Mouse (Mus musculus): ENCODE data around the gene Spag6. TPM values are rescaled to one million over a fixed set of nuclear protein-coding genes. Genes with fewer than 3 reads are reported as not detected.

The Spag6 gene
- polyA plus RNA-seq, 1 experiment: 0.60 TPM

DNA sequence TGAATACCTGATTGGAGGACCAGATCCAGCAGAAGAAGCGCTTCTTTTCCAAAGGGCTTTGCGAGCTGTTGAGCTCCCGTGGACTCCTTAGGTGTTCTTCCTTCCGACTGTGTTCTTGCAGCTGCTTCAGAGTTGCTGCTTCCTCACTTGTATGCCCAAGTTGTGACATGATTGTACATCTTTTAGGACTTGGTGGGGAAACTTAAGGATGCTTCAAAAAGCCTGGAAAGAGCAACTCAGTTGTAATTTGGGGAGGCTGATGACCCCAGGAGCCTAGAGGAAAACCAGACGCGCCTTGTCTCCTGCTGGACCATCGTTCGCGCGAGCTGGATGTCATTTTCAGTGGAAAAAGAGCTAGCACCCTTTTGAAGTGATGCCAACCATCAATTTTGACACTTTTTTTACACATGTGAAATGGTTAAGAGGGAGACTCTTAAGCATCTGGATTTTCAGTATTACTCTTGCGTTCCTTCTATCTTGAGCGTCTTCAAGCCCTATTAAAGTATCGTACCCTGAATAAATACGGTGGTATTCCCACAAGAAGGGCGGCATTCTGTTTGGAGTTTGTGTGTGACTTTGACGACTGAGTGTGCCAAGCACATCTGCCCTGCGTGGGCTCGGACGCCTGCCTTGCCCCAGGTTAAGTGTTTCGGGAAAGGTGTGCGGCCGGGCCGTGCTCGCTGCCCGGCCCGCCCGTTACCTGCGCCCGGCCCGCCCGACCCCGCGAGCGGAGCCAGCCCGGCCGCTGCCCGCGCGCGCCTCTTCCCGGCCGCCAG is 18.0 kb upstream of the Spag6 start:
- peaks cover 4% of the 10 kb centered on the region; the same call in 1 of the 2 replicates for H3K4me1 ChIP-seq (ENCODE audit: control insufficient read depth, insufficient read depth, low read length)
- peak overlapping the region; percentile 42 for H3K4me3 ChIP-seq (ENCODE audit: insufficient read depth, low read length)
- TF ChIP-seq CTCF (IDR thresholded peaks at IDR 0.05; ENCODE audit: borderline replicate concordance, insufficient read depth, low read length) (no peak), POLR2A (IDR thresholded peaks at IDR 0.05; ENCODE audit: low read depth, low read length) (no peak)
- H3K27ac ChIP-seq (ENCODE audit: insufficient read depth, low read length): peak overlapping the region; percentile 35

DNA sequence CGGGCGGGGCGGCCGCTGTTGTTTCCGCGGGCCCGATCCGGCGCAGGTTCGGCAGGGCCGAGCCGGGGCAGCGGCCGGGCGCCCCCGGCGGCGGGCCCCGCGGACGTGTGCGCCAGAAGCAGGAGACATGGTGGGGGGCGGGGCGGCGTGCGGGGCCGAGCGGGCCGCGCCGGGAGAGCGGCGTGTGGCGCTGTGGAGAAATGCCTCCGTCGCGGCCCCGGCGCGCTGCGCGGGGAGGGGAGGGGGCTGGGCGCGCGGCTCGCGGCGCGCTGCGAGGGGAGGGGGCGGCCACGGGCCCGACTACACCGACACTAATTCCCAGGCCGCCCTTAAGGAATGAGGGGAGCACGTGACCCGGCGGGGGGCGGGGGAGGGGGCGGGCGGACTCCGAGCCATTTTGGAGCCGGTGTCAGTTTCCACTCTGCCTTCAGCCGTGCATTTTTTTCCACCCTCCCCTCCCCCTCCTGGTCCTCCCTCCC is 17.3 kb upstream of the Spag6 start:
- Histone ChIP-seq H3K27ac (ENCODE audit: insufficient read depth, low read length) (peak overlapping the region; percentile 35), H3K4me3 (ENCODE audit: insufficient read depth, low read length) (no peak overlapping the region), H3K4me1 (ENCODE audit: control insufficient read depth, insufficient read depth, low read length) (peaks cover 4% of the 10 kb centered on the region; the same call in 1 of the 2 replicates)
- TF ChIP-seq CTCF (IDR thresholded peaks at IDR 0.05; ENCODE audit: borderline replicate concordance, insufficient read depth, low read length) (no peak), POLR2A (IDR thresholded peaks at IDR 0.05; ENCODE audit: low read depth, low read length) (no peak)

DNA sequence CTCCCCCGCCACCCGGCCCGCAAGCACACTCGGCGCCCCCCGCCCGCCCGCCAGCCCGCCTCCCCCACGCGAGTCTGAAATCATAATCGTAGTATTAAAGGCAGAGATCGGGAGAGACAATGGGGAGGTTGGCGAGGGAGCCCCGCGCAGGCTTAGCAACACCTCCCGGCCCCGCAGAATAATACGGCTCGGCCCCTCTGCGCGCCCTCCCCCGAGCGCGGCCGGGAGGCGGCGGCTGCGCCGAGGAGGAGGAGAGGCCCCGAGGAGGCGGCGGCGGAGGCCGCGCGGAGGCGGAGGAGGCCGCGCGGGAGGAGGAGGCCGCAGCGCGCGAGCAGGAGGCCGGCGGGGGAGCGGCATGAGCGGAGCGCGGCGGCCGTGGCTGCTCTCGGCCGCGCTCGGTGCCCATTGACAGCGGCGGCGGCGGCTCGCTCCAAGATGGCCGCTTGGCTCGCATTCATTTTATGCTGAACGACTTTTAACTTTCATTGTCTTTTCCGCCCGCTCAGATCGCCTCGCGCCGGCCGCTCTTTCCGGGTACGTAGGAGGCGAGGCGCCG is 16.8 kb upstream of the Spag6 start, which contains the start of gene Bmi1:
TSS of gene Bmi1 (plus strand) at position 83 of the 556 bp plus-strand sequence.
- Histone ChIP-seq H3K27ac (ENCODE audit: insufficient read depth, low read length) (peak within 1 kb of the TSS; percentile 85), H3K4me3 (ENCODE audit: insufficient read depth, low read length) (peak within 1 kb of the TSS; percentile 75), H3K4me1 (ENCODE audit: control insufficient read depth, insufficient read depth, low read length) (peaks cover 4% of the 10 kb centered on the region; the same call in 1 of the 2 replicates)
- TF ChIP-seq CTCF (IDR thresholded peaks at IDR 0.05; ENCODE audit: borderline replicate concordance, insufficient read depth, low read length) (no peak), POLR2A (IDR thresholded peaks at IDR 0.05; ENCODE audit: low read depth, low read length) (peak; percentile 49)

DNA sequence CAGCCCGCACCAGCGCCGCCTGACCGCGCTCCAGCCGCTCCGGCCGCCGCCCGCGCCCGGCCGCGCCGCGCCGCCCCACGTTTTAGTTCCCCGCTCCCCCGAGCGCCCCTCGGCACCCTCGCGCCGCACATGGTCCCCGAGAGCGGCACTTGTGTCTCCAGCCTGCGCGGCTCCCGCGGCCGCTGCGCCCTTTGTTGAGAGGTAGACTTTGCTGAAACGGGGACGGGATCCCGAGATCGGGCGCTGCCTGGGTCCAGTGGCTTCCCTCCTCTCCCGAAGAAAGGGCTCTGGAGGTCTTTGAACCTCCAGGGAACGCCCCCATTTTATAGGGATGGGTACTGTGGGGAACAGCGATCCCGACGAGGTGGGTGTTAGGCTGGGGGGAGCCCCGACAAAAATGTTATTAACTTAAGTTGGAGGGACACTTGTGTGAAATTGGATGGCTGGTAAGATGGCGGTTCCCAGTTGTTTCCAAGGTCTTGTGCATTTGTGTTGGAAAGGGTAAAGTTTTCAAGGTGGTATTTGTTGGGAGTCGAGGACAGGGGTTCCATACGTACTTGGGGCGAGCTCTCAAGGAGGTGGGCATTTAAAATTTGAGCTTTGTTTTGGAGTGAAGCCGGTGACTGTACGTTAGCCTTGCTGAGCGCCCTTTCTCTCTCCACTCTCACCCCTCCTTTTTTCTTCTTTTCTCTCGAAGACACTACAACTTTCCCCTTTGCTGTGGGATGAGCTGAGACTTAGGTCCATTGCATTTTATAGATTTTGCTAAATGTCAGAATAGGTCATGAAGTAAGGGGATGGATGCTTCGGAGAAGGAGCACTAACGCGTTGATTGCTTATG is 16.0 kb upstream of the Spag6 start:
- TF ChIP-seq CTCF (IDR thresholded peaks at IDR 0.05; ENCODE audit: borderline replicate concordance, insufficient read depth, low read length): no peak
- no peak for TF ChIP-seq POLR2A (IDR thresholded peaks at IDR 0.05; ENCODE audit: low read depth, low read length)
- peaks cover 4% of the 10 kb centered on the region; the same call in 1 of the 2 replicates for H3K4me1 ChIP-seq (ENCODE audit: control insufficient read depth, insufficient read depth, low read length)
- H3K27ac ChIP-seq (ENCODE audit: insufficient read depth, low read length): no peak overlapping the region
- H3K4me3 ChIP-seq (ENCODE audit: insufficient read depth, low read length): peak overlapping the region; percentile 75

DNA sequence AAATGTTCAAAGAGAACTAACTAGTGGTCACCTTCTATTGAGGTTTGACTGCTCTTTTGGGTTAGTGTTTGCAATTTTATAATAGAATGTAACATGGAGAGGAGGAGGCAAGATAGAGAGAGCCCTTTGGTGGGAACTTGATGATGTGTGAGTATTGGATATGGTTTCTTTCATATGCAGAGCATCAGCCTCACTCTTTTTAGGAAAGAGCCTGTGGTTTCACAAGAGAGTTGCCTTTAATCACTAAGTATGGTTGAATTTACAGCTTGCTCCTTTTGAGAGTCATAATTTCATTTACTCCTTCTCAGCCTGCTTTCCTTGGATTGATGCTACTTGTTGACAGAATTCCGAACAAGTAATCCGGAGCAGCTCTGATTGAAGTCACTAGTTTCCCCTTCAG is 14.1 kb upstream of the Spag6 start:
- peaks cover 4% of the 10 kb centered on the region; the same call in 1 of the 2 replicates for H3K4me1 ChIP-seq (ENCODE audit: control insufficient read depth, insufficient read depth, low read length)
- no peak for TF ChIP-seq CTCF (IDR thresholded peaks at IDR 0.05; ENCODE audit: borderline replicate concordance, insufficient read depth, low read length)
- TF ChIP-seq POLR2A (IDR thresholded peaks at IDR 0.05; ENCODE audit: low read depth, low read length): no peak
- H3K27ac ChIP-seq (ENCODE audit: insufficient read depth, low read length): no peak overlapping the region
- H3K4me3 ChIP-seq (ENCODE audit: insufficient read depth, low read length): no peak overlapping the region

DNA sequence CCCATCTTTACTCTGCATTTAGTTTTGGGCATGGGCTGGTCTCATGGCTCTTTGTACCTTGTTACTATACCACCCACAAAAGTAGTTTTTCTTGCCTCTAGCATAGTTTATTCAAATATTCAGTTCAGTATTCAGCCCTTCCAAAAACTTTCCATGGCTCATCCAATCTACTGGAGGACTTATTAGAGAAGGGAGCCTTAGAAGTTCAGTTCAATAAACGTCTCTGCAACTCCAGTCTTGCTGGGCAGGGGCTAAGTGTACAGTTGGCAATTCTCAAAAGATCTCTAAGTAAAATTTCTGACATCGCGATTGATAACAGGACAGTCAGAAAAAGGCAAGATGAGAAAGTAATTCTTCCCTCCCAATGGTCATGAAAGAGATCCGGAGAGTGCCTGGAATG is 13.3 kb upstream of the Spag6 start:
- H3K4me3 ChIP-seq (ENCODE audit: insufficient read depth, low read length): peak overlapping the region; percentile 43; the same call in 1 of the 2 replicates
- no peak overlapping the region for H3K27ac ChIP-seq (ENCODE audit: insufficient read depth, low read length)
- H3K4me1 ChIP-seq (ENCODE audit: control insufficient read depth, insufficient read depth, low read length): peaks cover 4% of the 10 kb centered on the region; the same call in 1 of the 2 replicates
- no peak for TF ChIP-seq CTCF (IDR thresholded peaks at IDR 0.05; ENCODE audit: borderline replicate concordance, insufficient read depth, low read length)
- no peak for TF ChIP-seq POLR2A (IDR thresholded peaks at IDR 0.05; ENCODE audit: low read depth, low read length)

DNA sequence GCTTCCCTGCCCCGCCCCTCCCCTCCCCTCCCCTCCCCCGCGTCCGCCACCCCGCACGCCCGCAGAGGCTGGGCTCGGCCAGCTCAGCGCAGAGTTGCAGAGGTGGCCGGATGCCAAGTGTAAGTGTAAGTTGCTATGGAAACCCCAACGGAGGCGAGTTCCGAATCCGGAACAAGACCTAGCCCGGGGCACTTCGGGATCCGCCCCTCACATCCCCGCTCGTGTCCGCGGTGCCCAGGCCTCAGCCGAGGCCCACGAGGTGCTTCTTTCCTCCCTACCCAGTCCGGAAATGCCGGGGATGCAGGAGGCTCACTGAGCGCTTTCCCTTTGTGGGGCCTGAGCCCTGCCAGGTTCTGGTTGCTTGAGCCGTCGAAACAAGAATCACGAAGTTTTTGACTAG is 12.9 kb upstream of the Spag6 start:
- peak overlapping the region; percentile 43 for H3K4me3 ChIP-seq (ENCODE audit: insufficient read depth, low read length)
- H3K27ac ChIP-seq (ENCODE audit: insufficient read depth, low read length): no peak overlapping the region
- TF ChIP-seq POLR2A (IDR thresholded peaks at IDR 0.05; ENCODE audit: low read depth, low read length) (no peak), CTCF (IDR thresholded peaks at IDR 0.05; ENCODE audit: borderline replicate concordance, insufficient read depth, low read length) (no peak)
- no peaks in the 10 kb centered on the region; the same call in 1 of the 2 replicates for H3K4me1 ChIP-seq (ENCODE audit: control insufficient read depth, insufficient read depth, low read length)

DNA sequence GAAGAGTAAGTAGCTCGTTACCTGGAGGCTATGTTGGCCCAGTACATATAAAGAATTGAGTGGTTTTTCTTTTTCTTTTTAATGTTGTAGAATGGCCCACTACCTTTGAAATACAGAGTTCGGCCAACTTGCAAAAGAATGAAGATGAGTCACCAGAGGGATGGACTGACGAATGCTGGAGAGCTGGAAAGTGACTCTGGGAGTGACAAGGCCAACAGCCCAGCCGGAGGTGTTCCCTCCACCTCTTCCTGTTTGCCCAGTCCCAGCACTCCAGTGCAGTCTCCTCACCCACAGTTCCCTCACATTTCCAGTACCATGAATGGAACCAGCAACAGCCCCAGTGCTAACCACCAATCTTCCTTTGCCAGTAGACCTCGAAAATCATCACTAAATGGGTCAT is 9.8 kb upstream of the Spag6 start:
- Histone ChIP-seq H3K4me3 (ENCODE audit: insufficient read depth, low read length) (no peak overlapping the region), H3K27ac (ENCODE audit: insufficient read depth, low read length) (no peak overlapping the region), H3K4me1 (ENCODE audit: control insufficient read depth, insufficient read depth, low read length) (no peaks in the 10 kb centered on the region; the same call in 1 of the 2 replicates)
- no peak for TF ChIP-seq CTCF (IDR thresholded peaks at IDR 0.05; ENCODE audit: borderline replicate concordance, insufficient read depth, low read length)
- TF ChIP-seq POLR2A (IDR thresholded peaks at IDR 0.05; ENCODE audit: low read depth, low read length): no peak

DNA sequence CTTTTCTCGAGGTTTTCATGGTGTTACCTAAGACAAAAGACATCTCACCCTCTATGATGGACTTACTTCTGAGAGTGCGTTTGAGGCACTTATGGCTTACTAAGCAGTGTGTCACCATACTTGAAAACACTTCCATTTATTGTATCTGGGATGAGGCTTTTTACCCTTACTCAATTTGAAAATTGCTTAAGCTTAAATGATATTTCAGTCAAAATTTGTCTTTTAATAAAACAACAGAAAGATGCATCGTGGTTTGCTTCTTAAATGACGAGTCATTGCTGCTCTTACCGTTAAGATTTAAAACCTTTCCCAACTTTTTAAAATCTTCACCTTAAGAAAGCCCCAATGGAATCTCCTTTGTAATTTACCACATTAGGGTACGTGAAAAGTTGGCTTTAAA is 7.4 kb upstream of the Spag6 start:
- H3K4me3 ChIP-seq (ENCODE audit: insufficient read depth, low read length): no peak overlapping the region
- no peak for TF ChIP-seq CTCF (IDR thresholded peaks at IDR 0.05; ENCODE audit: borderline replicate concordance, insufficient read depth, low read length)
- no peak for TF ChIP-seq POLR2A (IDR thresholded peaks at IDR 0.05; ENCODE audit: low read depth, low read length)
- no peaks in the 10 kb centered on the region for H3K4me1 ChIP-seq (ENCODE audit: control insufficient read depth, insufficient read depth, low read length)
- H3K27ac ChIP-seq (ENCODE audit: insufficient read depth, low read length): no peak overlapping the region
